Mouse (Mus musculus) thymus, adult 2 months (tissue): ENCODE results near the gene Rasa2. TPM values are rescaled to one million over a fixed set of nuclear protein-coding genes. Genes with fewer than 3 reads are reported as not detected.

ENCODE experiments used
- DNase-seq: peaks from one replicate; pipeline ENCODE4 v3.0.0; 2021
- H3K27ac ChIP-seq: fragments of 200-500 bp; 2 replicates; pipeline ENCODE4 v1.5.1; 2012; ENCODE audit warnings: low read length, control low read depth; ENCODE audit not compliant: control insufficient read depth, insufficient read depth
- H3K27me3 ChIP-seq: fragments of 200-500 bp; 2 replicates; pipeline ENCODE4 v1.6.1; 2012; ENCODE audit warnings: mild to moderate bottlenecking, low read length, moderate library complexity, mixed read lengths; ENCODE audit not compliant: control insufficient read depth, insufficient read depth
- H3K36me3 ChIP-seq: fragments of 200-500 bp; 2 replicates; pipeline ENCODE4 v1.6.1; 2012; ENCODE audit warnings: mild to moderate bottlenecking, low read length, moderate library complexity; ENCODE audit not compliant: control insufficient read depth, insufficient read depth
- H3K4me1 ChIP-seq: fragments of 200-500 bp; replicated peaks from 2 replicates; pipeline ENCODE4 v1.6.1; 2012; ENCODE audit warnings: low read length; ENCODE audit not compliant: control insufficient read depth, insufficient read depth
- H3K4me3 ChIP-seq: fragments of 200-500 bp; 2 replicates; pipeline ENCODE4 v1.5.1; 2012; ENCODE audit warnings: mild to moderate bottlenecking, low read length, control low read depth, moderate library complexity; ENCODE audit not compliant: control insufficient read depth, insufficient read depth
- CTCF ChIP-seq: fragments of 200-500 bp; IDR thresholded peaks from 2 replicates; pipeline ENCODE4 v1.5.1; 2012; ENCODE audit warnings: mild to moderate bottlenecking, control low read depth, low read length, moderate library complexity, borderline replicate concordance; ENCODE audit not compliant: control insufficient read depth, poor library complexity, insufficient read depth; ENCODE audit errors: extremely low read depth
- POLR2A ChIP-seq: fragments of 200-500 bp; IDR thresholded peaks from 2 replicates; pipeline ENCODE4 v1.6.1; 2012; ENCODE audit warnings: mild to moderate bottlenecking, low read length, control low read depth, moderate library complexity; ENCODE audit not compliant: control insufficient read depth, poor library complexity, insufficient read depth; ENCODE audit errors: extremely low read depth
- WGBS: fragments of 180-500 bp; shearing (Covaris S2); methylation state at CpG from one replicate; pipeline ENCODE4 v1.1.7; 2018; 5-methylcytosine and 5-hydroxymethylcytosine counted together
- polyA plus RNA-seq: library from polyadenylated mRNA; depleted of rRNA; stranded (reverse); fragments of >200 nt; gene quantifications from 2 replicates; pipeline ENCODE4 v1.2.3, GENCODE M21; 2012

Rasa2 gene
- polyA plus RNA-seq, 1 experiment, result 7.4 TPM

- Histone ChIP-seq H3K27me3 (no peaks in the 10 kb centered on the region), H3K27ac (no peak overlapping the region), H3K4me1 (peaks cover 13% of the 10 kb centered on the region), H3K4me3 (no peak overlapping the region), H3K36me3 (no peaks in the 10 kb centered on the region)
- no peak for DNase-seq
- 90% methylated on average over 1 of the region's 1 CpGs for WGBS
- TF ChIP-seq POLR2A (no peak), CTCF (no peak)
Measured at GRCm38 (mm10) chr9:96627042-96627441, 4.4 kb downstream of the Rasa2 start.

- no peak for TF ChIP-seq POLR2A
- DNase-seq, result no peak
- Histone ChIP-seq H3K27ac (no peak overlapping the region), H3K27me3 (no peaks in the 10 kb centered on the region), H3K4me1 (peaks cover 3% of the 10 kb centered on the region; the same call in 1 of the 2 replicates), H3K4me3 (no peak overlapping the region), H3K36me3 (no peaks in the 10 kb centered on the region)
- WGBS, result 45% methylated on average over 4 of the region's 4 CpGs
Measured at GRCm38 (mm10) chr9:96618448-96619176, 12.8 kb downstream of the Rasa2 start.

- TF ChIP-seq POLR2A, result no peak
- no peak for DNase-seq
- peaks cover 4% of the 10 kb centered on the region for H3K4me1 ChIP-seq
- no peak overlapping the region for H3K27ac ChIP-seq
- 16% methylated on average over 3 of the region's 3 CpGs for WGBS
- H3K36me3 ChIP-seq, result peaks cover 11% of the 10 kb centered on the region; the same call in 1 of the 2 replicates
- no peaks in the 10 kb centered on the region for H3K27me3 ChIP-seq
- no peak overlapping the region for H3K4me3 ChIP-seq
Measured at GRCm38 (mm10) chr9:96612297-96612696, 19.1 kb downstream of the Rasa2 start.

- no peak for TF ChIP-seq POLR2A
- no peak for TF ChIP-seq CTCF
- no peak overlapping the region for H3K4me3 ChIP-seq
- no peak for DNase-seq
- H3K36me3 ChIP-seq, result peaks cover 15% of the 10 kb centered on the region
- H3K27me3 ChIP-seq, result no peaks in the 10 kb centered on the region
- H3K27ac ChIP-seq, result no peak overlapping the region
- WGBS, result 49% methylated on average over 8 of the region's 8 CpGs
- H3K4me1 ChIP-seq, result peaks cover 4% of the 10 kb centered on the region
Measured at GRCm38 (mm10) chr9:96611693-96612293, 19.6 kb downstream of the Rasa2 start.

- Histone ChIP-seq H3K36me3 (peaks cover 21% of the 10 kb centered on the region), H3K4me3 (no peak overlapping the region), H3K4me1 (peaks cover 4% of the 10 kb centered on the region), H3K27ac (no peak overlapping the region), H3K27me3 (no peaks in the 10 kb centered on the region)
- TF ChIP-seq POLR2A (no peak), CTCF (no peak)
- WGBS, result 94% methylated on average over 2 of the region's 2 CpGs
- no peak for DNase-seq
Measured at GRCm38 (mm10) chr9:96610813-96611212, 20.6 kb downstream of the Rasa2 start.

GRCm38 (mm10) chr9:96603416-96603815 is 28.0 kb downstream of the Rasa2 start:
- no peak for DNase-seq
- TF ChIP-seq POLR2A (no peak), CTCF (no peak)
- 7% methylated on average over 6 of the region's 6 CpGs for WGBS

GRCm38 (mm10) chr9:96597899-96598298 is 33.5 kb downstream of the Rasa2 start:
- no peak overlapping the region for H3K27ac ChIP-seq
- no peak for TF ChIP-seq CTCF
- no peak for TF ChIP-seq POLR2A
- no peak overlapping the region for H3K4me3 ChIP-seq
- no peaks in the 10 kb centered on the region for H3K4me1 ChIP-seq
- H3K36me3 ChIP-seq, result peaks cover 15% of the 10 kb centered on the region
- no peaks in the 10 kb centered on the region for H3K27me3 ChIP-seq
- 85% methylated on average over 1 of the region's 1 CpGs for WGBS
- DNase-seq, result no peak

More at GRCm38 (mm10) chr9:96603416-96603815, 28.0 kb downstream of the Rasa2 start:
- Histone ChIP-seq H3K27me3 (no peaks in the 10 kb centered on the region), H3K4me1 (peaks cover 4% of the 10 kb centered on the region; the same call in 1 of the 2 replicates), H3K4me3 (no peak overlapping the region), H3K36me3 (peaks cover 30% of the 10 kb centered on the region), H3K27ac (no peak overlapping the region)
